Mouse (Mus musculus): Measurements from ENCODE around the gene Agbl5. TPM values are rescaled to one million over a fixed set of nuclear protein-coding genes. Genes with fewer than 3 reads are reported as not detected.

The Agbl5 gene
- total and polyA plus RNA-seq, 2 experiments from 2014 or later: 4.2 to 28.2 TPM

DNA sequence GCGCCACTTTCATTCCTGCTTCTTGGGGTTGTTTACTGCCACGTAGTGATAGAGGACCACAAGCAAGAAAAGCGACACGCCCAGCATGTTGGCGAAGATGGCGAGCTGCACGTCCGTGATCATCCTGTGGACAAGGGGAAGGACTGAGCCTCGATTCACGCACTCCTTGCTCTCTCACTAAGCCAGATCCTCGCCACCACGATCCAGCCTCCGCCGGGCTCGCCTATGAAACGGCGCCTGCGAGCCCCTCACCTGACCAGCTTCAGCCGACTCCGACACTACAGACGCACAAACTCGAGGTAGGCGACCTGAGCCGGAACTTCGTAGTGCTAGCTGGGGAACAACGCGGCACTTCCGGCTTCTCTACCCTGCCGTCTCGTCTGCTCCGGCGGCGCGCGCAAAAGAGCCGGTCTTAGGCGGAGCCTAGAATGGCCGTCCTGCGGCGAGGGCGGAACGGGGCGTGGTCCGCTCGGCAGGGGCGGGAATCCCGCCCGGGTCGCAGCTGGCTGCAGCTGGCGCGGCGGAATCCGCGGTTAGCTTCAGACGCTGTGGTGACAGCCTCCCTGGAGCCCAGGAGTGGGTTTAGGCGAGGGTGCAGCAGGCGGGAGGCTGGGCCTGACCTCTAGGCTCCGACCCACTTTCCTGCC lies 19.0 kb downstream of the Agbl5 start, which contains the start of gene Ost4:
Ost4 (minus strand) TSS at position 376 of the 647 bp plus-strand sequence.
- peak within 1 kb of the TSS; percentile 88 for H3K4me3 ChIP-seq (ENCODE audit: low read depth, low read length)
- peak within 1 kb of the TSS; percentile 76 for H3K9ac ChIP-seq (replicated peaks; ENCODE audit: low read depth, low read length)
- H3K36me3 ChIP-seq (replicated peaks; ENCODE audit: control insufficient read depth, insufficient read depth, low read length): peaks cover 24% of the 10 kb centered on the region
- TF ChIP-seq CTCF (IDR thresholded peaks at IDR 0.05; ENCODE audit: low read depth): no peak
- TF ChIP-seq EP300 (IDR thresholded peaks at IDR 0.05; ENCODE audit: low read depth): peak; percentile 71; the same call in 1 of the 2 replicates
- peak within 1 kb of the TSS; percentile 95 for H3K4me2 ChIP-seq (ENCODE audit: low read depth, low read length)
- no peaks in the 10 kb centered on the region for H3K27me3 ChIP-seq (ENCODE audit: control insufficient read depth, insufficient read depth, low read length)
- H3K9me3 ChIP-seq (replicated peaks; ENCODE audit: control insufficient read depth, low read length): no peaks in the 10 kb centered on the region
- H3K4me1 ChIP-seq (ENCODE audit: control insufficient read depth, insufficient read depth): peaks cover 30% of the 10 kb centered on the region
- peak within 1 kb of the TSS; percentile 92 for H3K27ac ChIP-seq (ENCODE audit: low read depth)
- DNase-seq (ENCODE audit: low spot score) (peak; percentile 96), ATAC-seq (ENCODE audit: insufficient read depth, low read depth) (peak; percentile 93)
- WGBS: under 1% methylated on average over 58 of the region's 58 CpGs

DNA sequence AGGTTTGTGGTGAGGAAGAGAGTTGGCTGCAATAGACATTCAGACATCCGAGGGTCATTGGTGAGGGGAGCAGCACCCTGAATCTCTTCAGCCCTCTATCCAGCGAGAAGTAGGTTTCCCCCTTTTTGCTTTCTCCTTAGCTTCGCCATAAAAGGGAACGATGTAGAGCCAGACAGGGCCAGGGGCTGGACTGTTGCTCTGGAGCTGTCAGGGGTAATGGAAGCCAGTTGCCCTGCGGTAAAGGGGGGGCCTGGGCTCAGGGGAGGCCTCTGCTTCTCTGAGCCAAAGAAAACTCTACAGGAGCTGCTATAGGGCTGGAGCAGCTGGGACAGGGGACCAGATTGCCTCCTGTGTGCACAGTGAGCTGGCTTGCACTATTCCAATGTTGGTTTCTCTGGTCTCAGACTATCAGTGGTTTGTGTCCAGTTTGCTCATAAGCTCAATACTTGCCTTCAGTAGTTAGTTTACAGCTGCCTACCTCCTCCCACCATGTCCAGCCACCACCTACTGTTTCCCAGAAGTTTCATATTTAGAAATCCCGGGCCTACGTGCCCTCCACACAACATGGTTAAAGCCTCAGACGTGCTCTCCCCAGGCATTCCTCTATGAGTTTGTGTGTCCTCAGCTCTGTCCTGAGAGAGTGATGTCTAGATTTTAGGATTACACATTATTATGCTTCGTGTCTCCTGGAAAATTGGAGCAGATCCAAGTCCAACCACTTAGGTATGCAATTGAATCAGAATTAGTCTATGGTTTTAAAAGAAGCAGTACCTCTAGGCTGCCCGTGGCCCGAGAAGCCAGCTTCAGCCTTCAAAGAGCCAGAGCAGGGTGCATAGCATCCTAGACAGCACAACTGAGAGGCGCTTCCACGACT lies 20.2 kb downstream of the Agbl5 start:
- 24% methylated on average over 13 of the region's 13 CpGs for WGBS
- Histone ChIP-seq H3K27ac (ENCODE audit: low read depth) (peak overlapping the region; percentile 92), H3K4me3 (ENCODE audit: low read depth, low read length) (peak overlapping the region; percentile 88), H3K27me3 (ENCODE audit: control insufficient read depth, insufficient read depth, low read length) (no peaks in the 10 kb centered on the region), H3K4me2 (ENCODE audit: low read depth, low read length) (peak overlapping the region; percentile 95), H3K36me3 (replicated peaks; ENCODE audit: control insufficient read depth, insufficient read depth, low read length) (peaks cover 16% of the 10 kb centered on the region), H3K9ac (replicated peaks; ENCODE audit: low read depth, low read length) (peak overlapping the region; percentile 76), H3K4me1 (ENCODE audit: control insufficient read depth, insufficient read depth) (peaks cover 36% of the 10 kb centered on the region), H3K9me3 (replicated peaks; ENCODE audit: control insufficient read depth, low read length) (no peaks in the 10 kb centered on the region)
- peak; percentile 65 for DNase-seq (ENCODE audit: low spot score)
- peak; percentile 22; the same call in 1 of the 2 replicates for TF ChIP-seq EP300 (IDR thresholded peaks at IDR 0.05; ENCODE audit: low read depth)
- TF ChIP-seq CTCF (IDR thresholded peaks at IDR 0.05; ENCODE audit: low read depth): no peak
- ATAC-seq (ENCODE audit: insufficient read depth, low read depth): peak; percentile 45

DNA sequence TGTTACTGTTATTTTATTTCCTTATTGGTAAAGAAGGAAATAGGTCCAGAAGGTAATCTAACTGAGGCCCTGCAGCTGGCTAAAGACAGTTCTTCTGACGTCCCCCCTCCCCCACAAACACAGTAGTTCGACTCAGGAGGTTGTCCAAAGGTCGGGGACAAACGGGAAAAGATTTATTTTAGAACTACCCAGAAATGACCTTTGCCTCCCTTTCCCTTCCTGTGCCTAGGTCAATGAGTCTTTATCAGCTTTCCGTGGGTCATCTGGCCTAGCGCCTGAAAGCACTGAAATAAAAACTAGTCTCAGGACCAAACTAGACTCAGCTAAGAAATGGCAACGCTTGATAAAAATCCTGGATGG lies 20.8 kb downstream of the Agbl5 start:
- DNase-seq (ENCODE audit: low spot score): no peak
- Histone ChIP-seq H3K27ac (ENCODE audit: low read depth) (peak overlapping the region; percentile 92), H3K4me3 (ENCODE audit: low read depth, low read length) (no peak overlapping the region), H3K4me1 (ENCODE audit: control insufficient read depth, insufficient read depth) (peaks cover 36% of the 10 kb centered on the region), H3K9ac (replicated peaks; ENCODE audit: low read depth, low read length) (no peak overlapping the region), H3K27me3 (ENCODE audit: control insufficient read depth, insufficient read depth, low read length) (no peaks in the 10 kb centered on the region), H3K9me3 (replicated peaks; ENCODE audit: control insufficient read depth, low read length) (no peaks in the 10 kb centered on the region), H3K36me3 (replicated peaks; ENCODE audit: control insufficient read depth, insufficient read depth, low read length) (peaks cover 10% of the 10 kb centered on the region), H3K4me2 (ENCODE audit: low read depth, low read length) (no peak overlapping the region)
- 23% methylated on average over 7 of the region's 7 CpGs for WGBS
- ATAC-seq (ENCODE audit: insufficient read depth, low read depth): no peak
- TF ChIP-seq EP300 (IDR thresholded peaks at IDR 0.05; ENCODE audit: low read depth): no peak
- TF ChIP-seq CTCF (IDR thresholded peaks at IDR 0.05; ENCODE audit: low read depth): no peak

DNA sequence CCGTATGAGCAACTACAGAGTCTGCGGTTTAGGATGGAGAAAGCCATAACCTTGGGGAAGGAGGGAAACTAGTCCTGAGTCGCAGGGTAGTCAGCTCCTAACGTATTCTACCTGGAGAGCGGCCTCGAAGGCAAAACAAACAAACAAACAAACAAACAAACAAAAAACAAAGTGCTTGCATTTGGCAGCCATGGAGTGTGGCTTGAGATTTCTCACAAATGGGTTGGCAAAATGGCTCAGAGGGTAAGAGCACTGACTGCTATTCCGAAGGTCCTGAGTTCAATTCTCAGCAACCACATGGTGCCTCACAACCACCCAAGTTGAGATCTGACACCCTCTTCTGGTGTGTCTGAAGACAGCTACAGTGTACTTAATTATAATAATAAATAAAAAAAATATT lies 21.4 kb downstream of the Agbl5 start:
- Histone ChIP-seq H3K9me3 (replicated peaks; ENCODE audit: control insufficient read depth, low read length) (no peaks in the 10 kb centered on the region), H3K4me3 (ENCODE audit: low read depth, low read length) (no peak overlapping the region), H3K4me1 (ENCODE audit: control insufficient read depth, insufficient read depth) (peaks cover 37% of the 10 kb centered on the region), H3K36me3 (replicated peaks; ENCODE audit: control insufficient read depth, insufficient read depth, low read length) (peaks cover 4% of the 10 kb centered on the region; the same call in 1 of the 2 replicates), H3K9ac (replicated peaks; ENCODE audit: low read depth, low read length) (no peak overlapping the region), H3K27me3 (ENCODE audit: control insufficient read depth, insufficient read depth, low read length) (no peaks in the 10 kb centered on the region), H3K27ac (ENCODE audit: low read depth) (peak overlapping the region; percentile 92), H3K4me2 (ENCODE audit: low read depth, low read length) (no peak overlapping the region)
- TF ChIP-seq EP300 (IDR thresholded peaks at IDR 0.05; ENCODE audit: low read depth) (no peak), CTCF (IDR thresholded peaks at IDR 0.05; ENCODE audit: low read depth) (no peak)
- WGBS: 85% methylated on average over 7 of the region's 7 CpGs
- no peak for ATAC-seq (ENCODE audit: insufficient read depth, low read depth)
- DNase-seq (ENCODE audit: low spot score): no peak

DNA sequence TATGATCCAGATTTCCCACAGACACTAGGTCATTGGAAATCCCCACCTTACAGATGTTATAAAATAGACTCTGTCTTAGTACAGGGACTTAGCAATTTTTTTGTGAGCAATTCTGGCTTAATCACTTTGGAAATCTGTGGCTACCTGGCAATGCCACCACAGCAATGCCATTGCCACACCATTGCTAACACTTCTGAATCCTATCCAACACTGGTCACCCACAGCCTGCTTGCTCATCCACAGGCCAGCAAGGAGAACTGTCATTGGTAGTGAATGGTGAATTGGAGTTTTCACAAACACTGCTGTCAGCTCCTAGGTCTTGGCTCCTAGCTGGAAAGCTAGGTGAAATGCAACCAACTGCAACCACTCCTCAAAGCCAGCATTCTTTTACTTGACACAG lies 22.0 kb downstream of the Agbl5 start:
- H3K27ac ChIP-seq (ENCODE audit: low read depth): no peak overlapping the region
- TF ChIP-seq CTCF (IDR thresholded peaks at IDR 0.05; ENCODE audit: low read depth) (no peak), EP300 (IDR thresholded peaks at IDR 0.05; ENCODE audit: low read depth) (no peak)
- no peak overlapping the region for H3K9ac ChIP-seq (replicated peaks; ENCODE audit: low read depth, low read length)
- no peak overlapping the region for H3K4me3 ChIP-seq (ENCODE audit: low read depth, low read length)
- no peak overlapping the region for H3K4me2 ChIP-seq (ENCODE audit: low read depth, low read length)
- H3K36me3 ChIP-seq (replicated peaks; ENCODE audit: control insufficient read depth, insufficient read depth, low read length): no peaks in the 10 kb centered on the region
- ATAC-seq (ENCODE audit: insufficient read depth, low read depth): no peak
- no peaks in the 10 kb centered on the region for H3K27me3 ChIP-seq (ENCODE audit: control insufficient read depth, insufficient read depth, low read length)
- H3K4me1 ChIP-seq (ENCODE audit: control insufficient read depth, insufficient read depth): peaks cover 43% of the 10 kb centered on the region
- H3K9me3 ChIP-seq (replicated peaks; ENCODE audit: control insufficient read depth, low read length): no peaks in the 10 kb centered on the region
- no peak for DNase-seq (ENCODE audit: low spot score)
